Mouse (Mus musculus) gastrocnemius, adult 8-10 months (tissue): Measurements from ENCODE around the gene Prss12. TPM values are rescaled to one million over a fixed set of nuclear protein-coding genes. Genes with fewer than 3 reads are reported as not detected.

ENCODE experiments used
- DNase-seq, 2 experiments: peaks; one replicate each; pipeline ENCODE4 v3.0.0; 2022; ENCODE audit warnings: low spot score in 2 of 2
- total RNA-seq, 4 experiments: library from RNA; stranded (reverse); gene quantifications; 2 replicates each; pipeline ENCODE4 v1.2.4; 2022

Prss12 gene
- total RNA-seq, 4 experiments from 2014 or later, result 0.19 to 0.52 (median 0.34) TPM

DNA sequence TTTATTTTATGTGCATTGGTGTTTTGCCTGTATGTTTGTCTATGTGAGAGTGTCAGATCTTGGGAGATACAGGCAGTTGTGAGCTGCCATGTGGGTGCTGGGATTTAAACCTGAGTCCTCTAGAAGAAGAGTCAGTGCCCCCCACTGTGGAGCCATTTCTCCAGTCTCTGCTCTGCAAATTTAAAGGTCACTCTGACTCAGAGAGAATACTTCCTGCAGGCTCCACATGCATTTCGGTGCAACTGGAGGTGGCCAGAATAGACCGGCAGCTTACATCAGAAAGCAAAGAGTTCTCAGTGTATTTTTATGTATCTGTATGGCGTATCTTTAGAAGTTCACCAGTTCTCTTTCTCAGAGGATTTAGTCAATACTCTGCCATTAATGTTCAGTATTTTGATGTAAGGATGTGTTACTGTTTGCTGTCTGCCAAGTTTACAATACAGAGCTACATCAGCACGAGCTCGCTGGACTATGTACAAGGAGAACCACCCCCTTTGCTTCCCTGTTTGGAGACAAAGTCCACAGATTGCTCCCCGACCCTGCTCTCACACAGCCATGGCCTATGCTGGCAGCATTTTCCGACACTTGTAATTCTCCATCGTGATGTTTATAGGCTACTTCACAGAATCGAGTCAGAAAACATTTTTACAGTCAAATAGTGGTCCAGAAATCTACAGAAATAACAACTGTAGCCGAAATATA, 81.2 kb downstream of the Prss12 start:
- DNase-seq, result no peak

DNA sequence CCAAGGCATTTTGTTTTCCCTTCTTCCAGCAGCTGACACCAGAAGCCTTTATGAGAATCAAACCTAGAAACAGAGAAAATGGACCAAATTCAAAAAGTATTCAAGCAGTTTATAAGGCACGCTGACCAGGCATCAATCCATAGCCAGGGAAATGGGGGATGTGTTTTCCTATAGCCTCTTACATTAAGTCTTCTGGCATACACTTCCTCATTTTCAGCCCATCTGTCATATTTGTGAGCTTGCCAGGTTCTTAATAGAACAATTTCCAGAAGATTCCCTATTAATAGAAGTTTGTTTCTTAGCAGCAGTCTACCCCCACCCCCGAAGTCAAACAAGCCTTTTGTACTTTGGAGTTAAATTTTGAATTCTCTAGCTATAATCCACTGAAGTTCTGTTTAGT, 84.4 kb downstream of the Prss12 start:
- DNase-seq, result no peak

DNA sequence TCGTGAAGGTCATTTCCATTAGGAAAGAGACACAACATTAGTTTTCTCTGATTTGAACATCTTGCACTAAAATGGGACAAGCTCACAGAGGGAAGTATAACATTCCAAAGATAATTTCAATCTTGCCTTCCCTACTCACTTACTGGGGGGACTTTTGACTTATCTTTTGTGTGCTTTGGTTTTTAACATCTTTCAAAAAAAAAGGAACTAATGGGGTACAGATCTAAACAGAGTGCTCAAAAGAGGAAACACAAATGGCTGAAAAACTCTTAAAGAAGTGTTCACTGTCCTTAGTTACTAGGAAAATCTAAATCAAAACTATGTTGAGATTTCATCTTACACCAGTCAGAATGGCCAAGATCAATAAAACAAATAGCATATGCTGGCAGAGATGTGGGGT, 90.6 kb downstream of the Prss12 start:
- no peak for DNase-seq

DNA sequence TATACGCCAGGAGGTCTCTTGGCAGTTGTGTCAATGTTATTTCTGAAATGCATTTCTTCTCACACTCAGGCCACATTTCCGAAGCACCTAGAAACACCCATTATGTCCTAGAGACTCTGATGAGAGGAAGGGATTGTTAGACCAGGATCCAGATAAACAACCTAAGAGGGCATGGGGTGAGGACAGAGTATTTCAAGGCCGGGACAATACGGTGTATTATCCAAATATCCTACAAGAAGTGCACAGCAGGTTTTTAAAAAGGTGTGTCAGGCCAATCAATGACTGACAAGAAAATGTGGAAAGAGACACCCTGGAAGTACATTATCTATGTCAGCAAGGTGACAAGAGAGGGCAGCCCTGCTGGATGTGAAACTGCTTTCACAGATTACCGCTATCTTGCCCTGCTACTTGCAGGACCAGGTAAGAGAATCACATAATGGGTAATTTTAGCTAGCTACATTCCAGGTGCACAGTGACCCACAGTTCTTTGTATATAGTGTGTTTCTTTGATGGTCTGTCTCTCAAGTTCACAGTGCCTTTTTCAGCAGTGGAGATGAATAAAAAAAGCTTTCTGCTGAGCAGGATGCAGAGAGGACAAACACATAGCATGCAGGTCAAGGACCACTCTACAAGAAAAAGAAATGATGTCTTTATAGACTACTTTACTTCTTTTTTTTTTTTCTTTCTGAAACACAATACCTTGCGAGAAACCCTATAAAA, 97.0 kb downstream of the Prss12 start:
- DNase-seq, result no peak

DNA sequence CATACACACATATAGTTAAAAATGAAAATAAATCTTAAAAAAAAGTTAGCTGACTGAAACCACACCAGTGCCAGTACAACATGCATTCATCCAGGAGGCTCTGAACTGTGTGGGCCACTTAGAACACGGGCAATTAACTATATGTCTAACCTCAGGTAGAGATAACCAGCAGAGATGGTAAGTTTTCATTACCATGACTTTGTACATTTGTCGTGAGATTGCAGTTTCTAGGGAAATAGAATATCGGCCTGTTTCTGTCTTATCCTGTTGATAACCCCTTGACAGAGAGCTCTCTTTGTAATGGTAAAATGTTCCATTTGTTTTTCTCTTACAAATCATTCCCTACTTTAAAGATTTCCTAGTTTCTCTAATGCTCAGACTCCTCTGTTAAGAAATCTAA, 103.8 kb downstream of the Prss12 start:
- no peak for DNase-seq

DNA sequence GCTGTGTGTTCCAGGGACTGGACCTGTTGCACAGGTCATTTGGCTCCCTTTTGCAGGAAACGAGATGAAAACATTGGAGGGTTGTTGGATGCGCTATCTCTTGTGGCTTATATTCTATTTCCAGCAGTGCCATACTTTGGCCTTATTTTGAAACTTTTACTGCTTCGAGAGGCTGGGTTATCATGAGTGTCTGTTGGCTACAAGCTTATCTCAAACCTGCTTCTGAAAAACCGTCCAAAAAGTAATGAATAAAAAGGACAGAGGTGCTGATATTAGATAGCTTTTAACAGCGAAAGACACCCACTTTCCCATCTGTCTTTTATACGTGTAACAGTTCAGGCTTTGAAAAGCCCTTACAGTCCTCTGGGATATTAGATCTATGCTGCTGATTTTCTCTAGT, 107.2 kb downstream of the Prss12 start:
- DNase-seq, result no peak

DNA sequence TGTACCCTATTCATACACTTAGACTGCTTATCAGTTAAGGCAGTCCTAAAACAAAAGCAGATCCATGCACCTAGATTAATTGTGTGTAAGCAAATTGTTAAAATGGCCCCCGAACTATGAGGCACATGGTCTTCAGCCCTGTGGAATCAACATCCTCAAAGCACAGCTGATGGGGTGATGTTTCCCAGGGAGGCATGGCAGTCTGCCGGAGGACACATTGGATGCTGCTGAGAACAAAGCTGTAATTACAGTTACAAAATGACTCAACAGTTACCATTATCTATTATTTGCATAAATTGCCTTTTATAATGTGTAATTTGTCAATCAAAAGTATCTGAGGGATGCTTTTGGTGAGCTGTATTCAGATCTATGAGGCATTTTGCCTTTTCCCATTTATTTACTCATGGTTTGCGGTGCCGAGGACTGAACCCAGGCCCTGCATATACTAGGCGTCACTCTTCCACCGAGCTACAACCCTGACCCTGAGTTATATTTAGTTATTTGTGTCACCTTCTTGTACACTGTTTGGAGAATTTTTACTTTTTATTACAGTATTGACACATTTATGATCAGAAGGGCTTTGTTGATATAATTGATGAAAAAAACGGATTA, 108.6 kb downstream of the Prss12 start:
- DNase-seq, result no peak

Other genes with a start within 250 kb of the Prss12 start
- 100 to 1,000 TPM; 229 to 273 (median 251) TPM for gene Synpo2, start 210.8 kb upstream of the Prss12 start, total RNA-seq
- 1 to 10 TPM; 3.8 to 4.2 (median 4.0) TPM for gene Sec24d, start 179.5 kb upstream of the Prss12 start, total RNA-seq
- 10 to 100 TPM in 1 of 4 experiments, 1 to 10 TPM in 3; 6.7 to 11.6 (median 8.8) TPM for gene Mettl14, start 60.8 kb upstream of the Prss12 start, total RNA-seq
- gene Ndst3, start 243.9 kb downstream of the Prss12 start, total RNA-seq, result not detected